Mouse (Mus musculus) R1 (cell line): ENCODE measurements around the gene Faim2.

Source experiments
- DNase-seq: peaks from one replicate; pipeline ENCODE4 v3.0.0-alpha.2; 2018; ENCODE audit warnings: low read depth, low spot score

The Faim2 gene

DNA sequence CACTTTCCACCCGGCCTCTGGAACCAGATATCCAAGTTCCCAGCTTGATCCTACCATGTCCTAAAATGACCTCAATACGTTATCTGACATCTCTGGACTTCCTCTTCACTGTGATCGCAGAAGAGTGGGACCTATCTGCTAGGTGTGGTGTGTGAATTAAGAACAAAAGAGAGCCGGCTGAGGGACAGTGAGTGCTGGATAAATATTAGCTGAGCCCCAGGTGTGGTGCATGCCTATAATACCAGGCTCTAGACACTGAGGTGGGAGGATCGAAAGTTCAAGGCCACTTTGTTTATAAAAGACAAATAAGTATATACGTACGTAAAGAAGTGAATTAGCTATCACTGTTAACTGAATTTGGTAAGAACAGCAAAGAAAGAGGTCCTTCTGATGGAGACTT is 18.1 kb downstream of the Faim2 start:
- DNase-seq, result no peak

DNA sequence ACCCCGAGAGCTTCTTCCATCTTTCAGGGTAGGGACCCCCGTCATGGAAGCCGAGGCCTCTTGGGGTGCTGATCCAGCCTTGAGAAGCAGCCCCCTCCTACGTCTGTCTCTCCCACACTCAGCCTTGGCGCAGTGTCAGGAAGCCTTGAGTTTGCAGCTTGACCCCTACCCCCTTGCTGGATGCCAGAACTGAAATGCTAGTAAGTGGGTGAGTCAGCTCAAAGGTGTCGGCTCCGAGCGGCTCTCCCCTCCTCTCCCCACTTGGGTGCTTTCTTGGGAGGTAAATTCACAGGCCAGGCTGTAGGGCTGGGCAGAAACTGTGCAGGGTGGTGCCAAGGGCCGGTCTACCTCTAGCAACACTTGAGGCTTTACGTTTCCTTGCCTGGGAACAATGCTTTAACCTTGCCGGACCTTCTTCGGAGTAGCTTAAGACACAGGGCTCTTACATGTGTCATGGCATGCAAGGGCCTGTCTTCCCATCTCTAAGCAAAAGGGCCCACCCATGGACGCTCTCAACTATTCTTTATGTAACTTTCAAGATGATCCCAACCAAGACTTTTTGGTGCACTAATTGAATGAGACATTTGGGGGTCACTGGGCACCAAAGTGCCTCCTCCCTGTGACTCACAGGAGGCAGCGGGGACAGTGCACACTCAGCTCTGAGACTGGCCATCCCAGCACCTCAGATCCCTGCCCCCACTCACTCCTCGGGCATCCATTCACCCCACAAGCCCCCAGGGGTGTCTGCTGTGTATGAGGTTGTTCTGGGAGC is 22.5 kb downstream of the Faim2 start:
- DNase-seq, result no peak

DNA sequence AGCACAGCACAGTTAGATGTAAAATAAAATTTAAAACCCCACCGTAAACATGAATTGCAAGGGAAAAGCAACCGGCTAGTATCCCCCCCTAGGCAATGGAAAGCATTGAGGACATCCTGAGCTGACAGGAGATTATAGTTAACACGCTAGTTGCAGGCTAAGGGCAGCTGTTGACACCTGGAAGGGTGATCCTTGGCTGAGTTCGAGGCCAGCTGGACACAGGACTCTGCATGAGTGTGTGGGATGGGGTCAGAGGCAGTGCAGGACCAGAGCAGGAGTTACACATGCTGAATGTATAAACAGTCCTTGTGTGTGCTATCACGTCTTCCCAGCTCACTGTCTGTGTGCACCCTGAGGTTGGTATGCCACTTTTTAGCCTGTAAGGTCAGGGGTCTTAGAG is 24.7 kb downstream of the Faim2 start:
- no peak for DNase-seq

DNA sequence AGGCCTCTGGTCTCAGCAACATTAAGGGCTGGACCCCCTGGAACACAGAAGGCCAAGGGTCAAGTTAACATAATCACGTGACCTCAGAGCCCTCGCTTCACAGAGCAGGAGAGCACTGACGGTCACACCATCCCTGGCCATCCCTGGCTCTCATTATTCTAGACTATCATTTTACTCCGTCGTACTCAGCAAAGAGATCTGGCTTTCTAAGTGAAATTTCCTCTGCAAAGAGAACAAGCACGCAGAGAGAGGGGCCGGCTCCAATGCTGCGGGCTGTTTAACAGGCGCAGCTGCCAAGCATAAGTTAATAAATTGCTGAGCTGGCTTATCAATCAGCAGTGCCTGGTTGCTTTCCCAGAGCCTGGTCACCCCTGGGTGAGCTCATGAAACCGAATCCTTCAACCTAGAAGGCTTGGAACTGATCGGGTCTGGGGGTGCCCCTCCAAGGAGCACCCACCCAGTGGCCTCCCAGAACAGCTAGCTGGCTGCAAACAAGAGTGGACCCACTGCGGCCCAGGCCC is 25.6 kb downstream of the Faim2 start:
- DNase-seq, result no peak

DNA sequence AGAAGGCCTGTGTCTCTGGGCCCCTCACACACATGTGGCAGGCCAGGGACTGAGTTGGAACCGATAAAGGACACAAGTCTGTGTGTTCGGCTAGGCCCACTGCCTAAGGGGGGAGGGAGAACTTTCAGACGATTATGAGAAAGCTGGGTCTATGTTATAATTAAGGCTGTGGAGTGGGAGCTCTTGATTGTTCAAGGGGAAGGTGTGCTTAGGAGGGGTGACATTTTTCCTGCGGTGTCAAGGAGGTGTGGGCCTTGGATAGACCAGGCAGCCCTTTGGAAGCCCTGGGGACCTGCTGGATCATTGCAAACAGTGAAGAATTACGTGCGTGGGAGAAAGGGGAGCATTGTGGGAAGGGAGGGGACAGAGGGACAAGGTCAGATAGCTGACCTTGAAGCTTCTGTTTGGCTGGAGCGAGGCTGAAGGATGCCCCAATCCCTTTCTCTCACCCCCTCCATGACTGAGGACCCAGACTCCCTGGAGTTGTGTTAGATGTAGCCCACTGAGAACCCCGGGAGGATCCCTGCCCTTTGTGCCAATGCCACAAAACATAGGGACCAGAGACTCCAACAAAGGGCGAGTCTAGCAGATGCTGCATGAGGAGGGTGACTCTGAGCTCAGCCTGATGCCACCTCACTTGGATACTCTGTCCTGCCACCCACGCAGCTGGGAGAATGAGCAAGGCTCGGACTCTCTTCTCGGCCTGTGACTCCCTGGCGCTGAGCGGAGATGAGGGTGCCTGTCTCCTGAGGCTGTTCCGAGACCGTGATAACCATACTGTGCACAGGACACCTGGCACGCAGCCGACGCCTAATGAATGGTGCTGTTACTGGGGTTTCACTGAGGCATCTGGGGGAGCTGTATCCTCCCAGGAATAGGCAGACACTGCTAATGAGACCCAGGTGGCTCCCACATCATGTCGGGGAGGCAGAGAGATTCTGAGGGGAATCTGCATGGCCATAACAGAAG is 26.4 kb downstream of the Faim2 start:
- DNase-seq, result no peak

DNA sequence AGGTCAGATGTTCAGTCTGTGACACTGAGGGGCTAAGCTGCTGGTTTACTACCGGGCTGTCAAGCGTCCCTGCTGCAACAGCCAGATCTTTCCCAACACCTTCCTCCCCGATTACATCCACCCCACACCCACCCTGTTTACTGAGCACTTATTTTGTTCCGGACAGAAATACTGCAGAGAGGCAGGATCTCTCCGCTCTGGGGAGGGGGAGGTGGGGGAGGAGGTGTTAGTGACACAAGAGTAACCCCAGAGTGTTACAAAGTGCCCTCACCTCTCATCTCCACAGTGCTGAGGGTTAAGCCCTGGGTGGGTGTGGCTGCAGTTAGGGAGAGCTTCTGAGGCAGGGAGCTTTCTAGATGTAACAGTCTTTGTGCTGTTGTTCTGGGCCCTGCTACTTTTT is 27.6 kb downstream of the Faim2 start:
- DNase-seq, result no peak

DNA sequence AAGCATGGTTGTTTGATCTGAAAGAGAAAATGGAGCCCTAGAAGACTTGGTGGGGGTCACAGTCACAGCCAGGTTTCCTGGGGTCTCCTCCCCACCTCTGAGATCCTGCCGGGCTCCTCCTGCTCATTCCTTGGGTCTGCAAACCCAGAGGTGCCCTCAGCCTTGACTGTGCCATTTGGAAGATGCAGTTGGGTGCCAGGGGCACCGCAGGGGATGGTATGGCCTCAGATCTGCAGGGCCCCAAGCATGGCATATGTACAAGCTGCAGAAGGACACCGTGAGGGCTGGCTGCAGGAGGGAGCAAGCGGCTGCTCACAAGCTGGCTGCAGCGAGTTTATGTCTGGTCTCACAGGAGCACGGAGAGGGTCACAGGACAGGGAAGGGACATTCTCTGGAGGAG is 28.2 kb downstream of the Faim2 start:
- DNase-seq, result no peak

DNA sequence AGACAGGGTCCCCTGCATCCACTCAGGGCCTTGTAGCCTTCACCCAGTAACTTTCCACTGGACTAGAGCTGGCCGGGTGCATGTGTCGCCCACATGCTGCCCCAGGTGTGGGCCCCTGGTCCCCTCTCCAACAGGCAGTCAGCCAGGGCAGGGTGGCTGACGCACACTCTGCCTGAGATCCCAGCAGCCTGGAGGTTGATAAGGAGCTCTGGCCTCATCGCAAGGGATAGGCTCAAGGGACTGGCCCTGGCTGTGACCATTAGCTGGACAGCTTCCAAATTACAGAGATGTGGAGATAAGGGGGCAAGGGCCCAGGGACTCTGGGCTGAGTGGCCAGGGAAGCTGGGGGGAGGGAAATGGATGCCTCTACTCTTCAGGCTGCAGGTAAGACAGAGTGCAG is 29.2 kb downstream of the Faim2 start:
- no peak for DNase-seq

DNA sequence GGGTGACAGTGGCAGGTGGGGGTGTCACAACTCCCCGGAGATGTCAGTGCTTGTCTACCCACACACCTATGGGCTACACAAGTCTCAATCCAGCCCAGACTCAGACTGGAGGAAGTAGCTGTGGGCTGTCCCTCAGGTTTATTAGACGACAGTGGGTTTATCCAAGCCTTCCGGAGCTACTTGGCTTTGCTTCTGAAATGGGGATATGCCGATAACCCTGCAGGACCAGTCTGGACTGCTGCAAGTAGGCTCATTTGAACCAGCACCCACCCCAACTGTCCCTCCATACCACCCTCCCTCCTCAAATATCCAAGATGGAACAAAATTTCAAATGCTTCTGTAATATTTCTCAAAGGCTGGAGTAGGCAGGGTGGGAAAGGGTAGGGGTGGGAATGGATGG is 29.6 kb downstream of the Faim2 start:
- DNase-seq, result no peak

DNA sequence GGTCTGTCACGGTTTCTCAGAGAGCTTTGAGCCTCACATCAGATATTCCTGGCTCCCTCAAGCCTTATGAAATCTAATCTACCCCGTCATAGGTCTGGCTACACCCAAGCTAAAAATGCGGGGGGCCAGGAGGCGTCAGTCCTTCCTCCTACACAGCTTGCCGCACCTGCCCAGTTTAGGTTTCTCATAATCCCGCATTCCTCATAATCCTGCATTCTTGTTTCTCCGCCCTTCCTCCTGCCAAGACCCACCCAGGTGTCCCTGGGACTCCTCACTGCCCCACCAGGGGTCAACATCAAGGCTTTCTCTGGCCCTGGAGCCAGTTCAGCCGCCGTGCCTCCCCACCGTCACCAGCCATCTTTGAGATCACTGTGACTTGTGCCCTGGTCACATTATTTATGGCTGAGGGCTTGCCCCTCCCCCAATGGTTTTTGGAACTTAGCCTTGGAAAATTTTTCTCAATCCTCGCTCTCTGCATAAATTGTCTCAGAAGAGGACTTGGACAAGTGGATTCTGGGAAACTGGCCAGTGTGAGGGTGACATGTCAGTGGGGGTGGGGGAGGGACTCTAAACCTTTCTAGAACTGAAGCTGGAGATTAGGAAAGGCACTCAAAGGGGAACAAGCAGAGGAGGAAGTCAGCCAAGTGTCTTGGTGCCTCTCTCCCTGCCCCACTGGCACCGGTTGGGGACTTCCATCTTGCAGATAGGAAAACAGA is 30.3 kb downstream of the Faim2 start:
- no peak for DNase-seq

DNA sequence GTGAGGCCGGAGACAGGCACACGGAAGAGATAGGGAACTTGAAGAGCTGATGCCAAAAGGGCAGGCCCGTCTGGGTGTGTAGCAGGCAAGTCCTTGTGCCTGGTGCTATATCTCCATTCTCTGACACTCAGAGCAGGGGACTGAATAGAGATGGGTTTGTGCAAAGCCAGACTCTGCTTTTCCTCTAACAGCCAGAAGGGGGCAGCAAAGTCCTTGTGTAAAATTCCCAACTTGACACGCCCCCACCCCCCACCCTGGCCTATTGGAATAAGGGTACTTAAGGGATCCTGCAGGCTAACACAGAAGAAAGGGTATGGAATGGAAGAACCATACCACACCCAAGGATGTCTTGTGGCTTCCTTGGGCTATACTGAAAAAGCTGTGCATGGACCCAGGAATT is 30.9 kb downstream of the Faim2 start:
- peak; percentile 88 for DNase-seq

DNA sequence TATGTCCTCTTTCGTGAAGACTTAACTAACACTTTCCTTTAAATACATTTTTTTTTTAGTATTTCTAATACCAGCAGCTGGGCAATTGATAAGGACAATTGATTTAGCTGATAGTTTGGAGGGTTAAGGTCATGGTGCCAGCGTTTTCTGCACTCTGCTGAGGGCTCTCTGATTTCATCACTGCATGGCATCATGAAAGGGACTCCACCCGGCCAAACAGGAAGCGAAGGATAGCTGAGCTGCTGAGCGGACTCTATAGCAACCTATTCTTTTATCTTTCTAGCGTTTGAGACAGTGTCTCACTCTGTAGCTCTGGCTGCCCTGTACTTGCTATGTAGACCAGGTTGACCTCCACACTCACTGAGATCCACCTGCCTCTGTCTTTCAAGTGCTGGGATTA is 43.2 kb downstream of the Faim2 start:
- no peak for DNase-seq

DNA sequence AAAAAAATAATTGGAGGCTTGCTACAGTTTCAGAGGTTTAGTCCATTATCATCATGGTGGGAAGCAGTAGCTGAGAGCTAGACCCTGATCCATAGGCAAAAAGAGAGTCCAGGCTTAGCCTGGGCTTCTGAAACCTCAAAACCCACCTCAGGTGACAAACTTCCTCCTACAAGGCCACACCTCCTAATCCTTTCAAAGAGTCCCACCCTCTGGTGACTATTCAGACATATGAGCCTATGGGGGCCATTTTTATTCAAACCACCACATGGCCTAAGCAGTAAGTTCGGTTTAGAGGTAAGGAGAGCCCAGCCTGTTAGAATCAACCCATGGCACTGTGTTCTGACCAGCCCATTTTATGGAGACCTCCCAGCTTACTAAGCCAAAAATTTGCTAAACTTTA is 52.2 kb downstream of the Faim2 start:
- peak; percentile 75 for DNase-seq

DNA sequence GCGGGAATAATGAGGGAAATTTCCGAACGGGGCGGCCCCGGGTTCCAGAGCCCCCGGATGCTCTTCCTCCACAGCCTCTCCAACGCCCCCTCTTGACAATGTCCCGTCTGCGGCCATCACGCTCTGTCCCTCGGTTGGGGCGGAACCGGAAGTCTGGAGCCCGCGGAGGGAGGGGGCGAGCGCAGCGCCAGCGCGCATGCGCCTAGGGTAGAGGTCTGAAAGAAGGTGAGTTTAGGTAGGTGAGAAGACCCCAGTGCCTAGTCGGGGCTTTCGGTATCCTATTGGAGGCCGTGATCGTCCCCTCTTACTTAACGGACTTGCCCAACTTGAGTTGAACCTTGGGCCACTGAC is 53.4 kb downstream of the Faim2 start, which contains the start of gene Bcdin3d:
Gene Bcdin3d, minus strand, starts transcription at position 155 of the 351 bp plus-strand sequence.
- DNase-seq, result peak; percentile 92

DNA sequence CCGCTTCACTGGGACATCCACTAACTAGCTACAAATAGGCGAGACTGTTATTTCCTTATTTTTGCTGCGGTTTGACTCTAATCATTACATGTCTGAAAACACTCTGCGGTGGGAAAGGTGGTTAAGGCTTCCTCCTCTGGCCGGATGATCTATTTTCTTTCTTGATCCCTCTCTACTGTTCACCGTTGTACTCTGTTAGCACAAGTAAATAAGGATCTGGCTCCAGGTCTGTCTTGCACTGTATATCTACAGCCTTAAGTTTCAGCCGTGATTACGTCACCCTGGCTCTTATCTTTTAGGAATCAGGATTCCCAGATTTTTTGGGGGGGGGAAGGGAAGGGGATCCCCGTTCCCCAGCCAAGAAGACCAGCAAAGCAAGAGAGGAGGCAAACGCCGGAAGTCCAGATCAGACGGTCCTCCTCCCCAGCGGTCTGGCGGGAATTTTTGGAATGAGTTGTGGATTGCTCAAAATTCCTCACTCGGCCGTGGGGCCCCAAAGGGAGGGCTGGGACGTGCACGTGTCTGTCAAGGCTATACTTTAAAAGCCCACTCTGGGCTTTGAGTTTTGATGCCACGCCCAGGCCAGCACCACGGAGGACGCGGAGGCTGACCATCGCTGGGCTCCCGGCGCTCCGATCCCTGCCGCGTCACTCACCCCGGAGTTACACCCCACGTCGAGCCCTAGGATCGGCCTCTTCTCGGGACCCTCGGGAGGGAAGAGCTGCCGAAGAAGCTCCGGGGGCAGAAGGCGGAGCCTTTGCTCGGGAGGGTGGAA is 54.0 kb downstream of the Faim2 start:
- peak; percentile 81 for DNase-seq

DNA sequence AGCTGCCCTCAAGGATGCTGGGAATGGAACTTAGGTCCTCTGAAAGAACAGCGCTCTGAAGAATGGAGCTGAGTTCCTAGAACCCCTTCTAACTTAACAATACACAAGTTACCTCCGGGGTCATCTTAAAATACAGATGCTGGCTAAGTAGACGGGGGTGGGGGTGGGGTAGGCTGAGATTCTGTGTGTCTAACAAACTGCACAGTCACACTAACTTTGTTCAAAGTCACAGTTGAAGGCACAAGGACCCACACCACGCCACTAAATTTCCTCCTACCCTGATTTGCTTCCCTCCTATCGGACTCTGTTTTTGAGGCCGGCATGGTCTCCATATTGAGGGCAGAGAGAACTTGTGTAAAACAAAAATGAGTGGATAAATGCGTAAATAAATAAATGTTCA is 55.0 kb downstream of the Faim2 start:
- DNase-seq, result no peak

DNA sequence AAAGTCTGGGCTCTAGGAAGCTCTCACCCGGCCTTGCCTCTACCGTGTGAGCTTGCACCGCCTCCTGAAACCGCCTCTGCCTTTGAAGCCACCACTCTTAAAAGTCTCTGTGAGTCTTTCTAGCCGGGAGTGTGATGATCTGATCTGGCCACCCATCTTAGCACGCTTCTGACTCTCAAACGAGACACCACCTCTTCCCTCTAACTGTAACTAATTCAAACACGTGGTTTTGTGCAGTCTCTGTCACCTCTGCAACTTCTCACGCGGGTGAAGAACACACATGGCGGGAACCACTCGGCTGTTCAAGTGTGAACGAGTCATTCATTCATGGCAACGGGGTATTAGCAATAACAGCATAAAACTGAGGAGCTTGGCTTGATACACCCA is 56.3 kb downstream of the Faim2 start:
- DNase-seq, result peak; percentile 29

DNA sequence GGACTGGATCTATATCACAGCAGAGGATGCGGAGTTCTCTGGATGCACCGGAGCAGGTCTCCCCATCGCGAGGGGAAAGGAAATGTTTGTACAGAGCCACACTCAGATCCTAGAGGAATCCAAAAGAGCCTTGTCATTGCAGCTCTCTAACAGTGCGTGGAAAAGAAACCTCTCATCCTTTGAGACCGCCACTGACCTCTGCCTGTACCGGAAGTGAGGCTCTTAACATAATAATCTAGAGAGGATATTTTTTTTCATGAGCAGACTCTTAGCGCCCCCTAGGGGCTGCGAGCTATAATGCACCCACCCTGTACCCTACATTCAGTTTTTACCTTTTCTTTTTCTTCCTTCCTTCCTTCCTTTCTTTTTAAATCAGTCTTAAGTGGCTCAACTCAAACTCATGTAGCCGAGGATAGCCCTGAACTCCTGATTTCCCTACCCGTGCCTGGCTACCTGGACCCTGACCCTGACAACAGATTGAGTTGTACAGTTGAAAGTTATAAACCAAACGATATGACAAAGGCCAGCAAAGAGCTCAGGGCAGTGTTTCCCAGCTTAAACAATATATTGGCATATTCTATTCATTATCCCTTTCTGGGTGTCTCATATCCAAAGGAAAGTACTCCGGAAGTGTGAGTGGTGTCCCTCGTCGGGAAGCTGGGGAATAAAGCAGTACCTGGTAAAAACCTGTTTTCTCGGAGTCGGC is 56.8 kb downstream of the Faim2 start:
- DNase-seq, result peak; percentile 53

DNA sequence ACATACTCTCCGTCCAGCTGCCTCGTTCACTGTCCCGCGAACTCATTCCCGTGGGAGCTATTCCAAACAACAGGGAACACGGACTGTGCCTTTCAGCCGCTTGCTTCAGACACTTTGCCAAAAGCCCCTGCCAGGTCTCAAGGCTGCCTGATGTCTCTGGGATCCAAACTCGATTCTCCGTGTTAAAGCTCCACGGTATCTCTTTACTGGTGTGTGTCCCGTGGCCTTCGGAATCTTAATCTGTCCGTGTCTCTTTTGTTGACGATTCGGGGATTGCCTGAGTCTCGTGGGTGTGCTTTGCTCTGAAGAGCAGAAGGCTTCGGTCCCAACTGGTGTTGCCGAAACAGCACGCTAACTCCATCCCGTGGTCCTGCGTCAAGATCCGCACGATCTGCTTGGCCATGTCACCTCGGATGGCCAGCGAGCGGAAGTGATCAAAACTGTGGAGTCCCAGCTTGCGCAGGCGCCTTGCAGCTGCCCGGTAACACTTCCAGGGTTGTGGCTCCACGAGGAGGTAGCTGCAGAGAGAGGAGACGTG is 57.7 kb downstream of the Faim2 start:
- DNase-seq, result peak; percentile 43

DNA sequence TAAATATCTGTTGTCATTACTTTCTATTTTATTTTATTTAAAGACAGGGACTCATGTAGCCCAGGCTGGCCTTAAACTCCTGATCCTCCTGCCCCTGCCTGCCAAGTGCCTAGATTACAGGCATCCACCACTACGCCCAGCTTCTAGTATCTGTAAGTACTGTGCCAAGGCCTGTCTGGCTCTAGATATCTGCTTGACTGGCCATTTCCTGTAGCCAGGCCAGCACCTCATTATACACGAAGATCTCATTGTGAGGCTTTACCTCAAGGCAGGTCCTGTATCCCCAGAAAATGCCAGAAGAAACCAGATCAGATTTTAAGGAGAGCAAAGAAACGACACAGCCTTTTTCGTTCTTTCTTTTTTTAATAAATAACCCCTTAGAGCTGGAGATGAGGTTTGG is 58.2 kb downstream of the Faim2 start:
- no peak for DNase-seq
